Mouse (Mus musculus): ENCODE results near the gene Gan. TPM values are rescaled to one million over a fixed set of nuclear protein-coding genes. Genes with fewer than 3 reads are reported as not detected.

Gan gene
- polyA plus RNA-seq, 1 experiment from 2014 or later: 3.3 TPM

GRCm38 (mm10) chr8:117209150-117209549 is 51.2 kb downstream of the Gan start:
- Histone ChIP-seq H3K9me3 (ENCODE audit: low read length) (no peaks in the 10 kb centered on the region), H3K9ac (replicated peaks; ENCODE audit: low read depth) (no peak overlapping the region), H3K36me3 (ENCODE audit: insufficient read depth, low read length) (no peaks in the 10 kb centered on the region), H3K4me3 (ENCODE audit: low read depth, low read length) (no peak overlapping the region), H3K4me1 (ENCODE audit: insufficient read depth, low read depth, low read length) (peaks cover 4% of the 10 kb centered on the region; the same call in 1 of the 2 replicates), H3K4me2 (replicated peaks; ENCODE audit: low read depth, low read length) (no peak overlapping the region), H3K27ac (ENCODE audit: low read length) (no peak overlapping the region), H3K27me3 (replicated peaks; ENCODE audit: insufficient read depth, low read length) (no peaks in the 10 kb centered on the region)
- ATAC-seq (no peak), DNase-seq (ENCODE audit: low spot score) (no peak)
- WGBS: 83% methylated on average over 12 of the region's 12 CpGs
- TF ChIP-seq CTCF (IDR thresholded peaks at IDR 0.05): no peak
- no peak for TF ChIP-seq EP300 (IDR thresholded peaks at IDR 0.05)

- TF ChIP-seq EP300 (IDR thresholded peaks at IDR 0.05) (no peak), CTCF (IDR thresholded peaks at IDR 0.05) (no peak)
- DNase-seq (ENCODE audit: low spot score): no peak
- H3K9me3 ChIP-seq (ENCODE audit: low read length): no peaks in the 10 kb centered on the region
- no peaks in the 10 kb centered on the region for H3K27me3 ChIP-seq (replicated peaks; ENCODE audit: insufficient read depth, low read length)
- H3K4me1 ChIP-seq (ENCODE audit: insufficient read depth, low read depth, low read length): no peaks in the 10 kb centered on the region
- no peak overlapping the region for H3K9ac ChIP-seq (replicated peaks; ENCODE audit: low read depth)
- H3K36me3 ChIP-seq (ENCODE audit: insufficient read depth, low read length): 0 out of 2 replicates have a peak, but pooled peaks cover 9% of the 10 kb centered on the region
- WGBS: 79% methylated on average over 11 of the region's 11 CpGs
- no peak overlapping the region for H3K4me3 ChIP-seq (ENCODE audit: low read depth, low read length)
- H3K4me2 ChIP-seq (replicated peaks; ENCODE audit: low read depth, low read length): no peak overlapping the region
- ATAC-seq: no peak
- no peak overlapping the region for H3K27ac ChIP-seq (ENCODE audit: low read length)
These were observed 54.2 kb downstream of the Gan start for GRCm38 (mm10) chr8:117212100-117212499.

- Histone ChIP-seq H3K27me3 (replicated peaks; ENCODE audit: insufficient read depth, low read length) (no peaks in the 10 kb centered on the region), H3K36me3 (ENCODE audit: insufficient read depth, low read length) (0 out of 2 replicates have a peak, but pooled peaks cover 9% of the 10 kb centered on the region), H3K4me1 (ENCODE audit: insufficient read depth, low read depth, low read length) (no peaks in the 10 kb centered on the region), H3K9me3 (ENCODE audit: low read length) (no peaks in the 10 kb centered on the region), H3K9ac (replicated peaks; ENCODE audit: low read depth) (no peak overlapping the region), H3K27ac (ENCODE audit: low read length) (no peak overlapping the region), H3K4me3 (ENCODE audit: low read depth, low read length) (no peak overlapping the region), H3K4me2 (replicated peaks; ENCODE audit: low read depth, low read length) (no peak overlapping the region)
- TF ChIP-seq EP300 (IDR thresholded peaks at IDR 0.05): no peak
- TF ChIP-seq CTCF (IDR thresholded peaks at IDR 0.05): no peak
- WGBS: 80% methylated on average over 2 of the region's 2 CpGs
- DNase-seq (ENCODE audit: low spot score) (no peak), ATAC-seq (no peak)
These were observed 59.8 kb downstream of the Gan start for GRCm38 (mm10) chr8:117217724-117218123.

- Histone ChIP-seq H3K36me3 (ENCODE audit: insufficient read depth, low read length) (no peaks in the 10 kb centered on the region), H3K4me1 (ENCODE audit: insufficient read depth, low read depth, low read length) (no peaks in the 10 kb centered on the region), H3K9me3 (ENCODE audit: low read length) (no peaks in the 10 kb centered on the region), H3K4me2 (replicated peaks; ENCODE audit: low read depth, low read length) (no peak overlapping the region), H3K27ac (ENCODE audit: low read length) (no peak overlapping the region), H3K4me3 (ENCODE audit: low read depth, low read length) (no peak overlapping the region), H3K27me3 (replicated peaks; ENCODE audit: insufficient read depth, low read length) (no peaks in the 10 kb centered on the region), H3K9ac (replicated peaks; ENCODE audit: low read depth) (no peak overlapping the region)
- DNase-seq (ENCODE audit: low spot score): no peak
- 46% methylated on average over 6 of the region's 6 CpGs for WGBS
- no peak for ATAC-seq
- TF ChIP-seq CTCF (IDR thresholded peaks at IDR 0.05) (no peak), EP300 (IDR thresholded peaks at IDR 0.05) (no peak)
These were observed 64.5 kb downstream of the Gan start for GRCm38 (mm10) chr8:117222396-117222795.

- H3K9ac ChIP-seq (replicated peaks; ENCODE audit: low read depth): no peak overlapping the region
- TF ChIP-seq EP300 (IDR thresholded peaks at IDR 0.05) (no peak), CTCF (IDR thresholded peaks at IDR 0.05) (peak; percentile 98)
These were observed 66.7 kb downstream of the Gan start for GRCm38 (mm10) chr8:117224630-117225029.

GRCm38 (mm10) chr8:117226306-117226705 is 68.4 kb downstream of the Gan start:
- Histone ChIP-seq H3K27ac (ENCODE audit: low read length) (no peak overlapping the region), H3K36me3 (ENCODE audit: insufficient read depth, low read length) (no peaks in the 10 kb centered on the region), H3K27me3 (replicated peaks; ENCODE audit: insufficient read depth, low read length) (no peaks in the 10 kb centered on the region), H3K4me3 (ENCODE audit: low read depth, low read length) (no peak overlapping the region), H3K4me2 (replicated peaks; ENCODE audit: low read depth, low read length) (no peak overlapping the region), H3K9ac (replicated peaks; ENCODE audit: low read depth) (no peak overlapping the region), H3K9me3 (ENCODE audit: low read length) (no peaks in the 10 kb centered on the region), H3K4me1 (ENCODE audit: insufficient read depth, low read depth, low read length) (no peaks in the 10 kb centered on the region)
- DNase-seq (ENCODE audit: low spot score) (no peak), ATAC-seq (no peak)
- TF ChIP-seq EP300 (IDR thresholded peaks at IDR 0.05) (no peak), CTCF (IDR thresholded peaks at IDR 0.05) (no peak)
- 85% methylated on average over 12 of the region's 12 CpGs for WGBS

More at GRCm38 (mm10) chr8:117224630-117225029, 66.7 kb downstream of the Gan start:
- no peaks in the 10 kb centered on the region for H3K27me3 ChIP-seq (replicated peaks; ENCODE audit: insufficient read depth, low read length)
- ATAC-seq: peak; percentile 86
- H3K36me3 ChIP-seq (ENCODE audit: insufficient read depth, low read length): no peaks in the 10 kb centered on the region
- peak overlapping the region; percentile 39 for H3K4me2 ChIP-seq (replicated peaks; ENCODE audit: low read depth, low read length)
- DNase-seq (ENCODE audit: low spot score): peak; percentile 93
- H3K9me3 ChIP-seq (ENCODE audit: low read length): no peaks in the 10 kb centered on the region
- 10% methylated on average over 9 of the region's 9 CpGs for WGBS
- H3K27ac ChIP-seq (ENCODE audit: low read length): no peak overlapping the region
- no peak overlapping the region; the same call in 1 of the 2 replicates for H3K4me3 ChIP-seq (ENCODE audit: low read depth, low read length)
- no peaks in the 10 kb centered on the region for H3K4me1 ChIP-seq (ENCODE audit: insufficient read depth, low read depth, low read length)

GRCm38 (mm10) chr8:117227339-117227738 is 69.4 kb downstream of the Gan start:
- peak; percentile 51; the same call in 1 of the 2 replicates for ATAC-seq
- Histone ChIP-seq H3K36me3 (ENCODE audit: insufficient read depth, low read length) (no peaks in the 10 kb centered on the region), H3K9ac (replicated peaks; ENCODE audit: low read depth) (no peak overlapping the region), H3K27me3 (replicated peaks; ENCODE audit: insufficient read depth, low read length) (no peaks in the 10 kb centered on the region), H3K4me2 (replicated peaks; ENCODE audit: low read depth, low read length) (no peak overlapping the region), H3K9me3 (ENCODE audit: low read length) (no peaks in the 10 kb centered on the region), H3K27ac (ENCODE audit: low read length) (no peak overlapping the region), H3K4me1 (ENCODE audit: insufficient read depth, low read depth, low read length) (no peaks in the 10 kb centered on the region), H3K4me3 (ENCODE audit: low read depth, low read length) (no peak overlapping the region)
- TF ChIP-seq CTCF (IDR thresholded peaks at IDR 0.05): no peak
- no peak for TF ChIP-seq EP300 (IDR thresholded peaks at IDR 0.05)
- 43% methylated on average over 2 of the region's 2 CpGs for WGBS
- peak; percentile 33 for DNase-seq (ENCODE audit: low spot score)

All from lung, postnatal 0 days (tissue).